Mouse (Mus musculus): ENCODE results near the gene Gpc4. TPM values are rescaled to one million over a fixed set of nuclear protein-coding genes. Genes with fewer than 3 reads are reported as not detected.

Gene Gpc4
- 28.7 and 28.9 TPM in 2 replicates for polyA plus RNA-seq (2015; fragmentation: Nextera tagmentation; extraction: Ambion mirVana)

DNA sequence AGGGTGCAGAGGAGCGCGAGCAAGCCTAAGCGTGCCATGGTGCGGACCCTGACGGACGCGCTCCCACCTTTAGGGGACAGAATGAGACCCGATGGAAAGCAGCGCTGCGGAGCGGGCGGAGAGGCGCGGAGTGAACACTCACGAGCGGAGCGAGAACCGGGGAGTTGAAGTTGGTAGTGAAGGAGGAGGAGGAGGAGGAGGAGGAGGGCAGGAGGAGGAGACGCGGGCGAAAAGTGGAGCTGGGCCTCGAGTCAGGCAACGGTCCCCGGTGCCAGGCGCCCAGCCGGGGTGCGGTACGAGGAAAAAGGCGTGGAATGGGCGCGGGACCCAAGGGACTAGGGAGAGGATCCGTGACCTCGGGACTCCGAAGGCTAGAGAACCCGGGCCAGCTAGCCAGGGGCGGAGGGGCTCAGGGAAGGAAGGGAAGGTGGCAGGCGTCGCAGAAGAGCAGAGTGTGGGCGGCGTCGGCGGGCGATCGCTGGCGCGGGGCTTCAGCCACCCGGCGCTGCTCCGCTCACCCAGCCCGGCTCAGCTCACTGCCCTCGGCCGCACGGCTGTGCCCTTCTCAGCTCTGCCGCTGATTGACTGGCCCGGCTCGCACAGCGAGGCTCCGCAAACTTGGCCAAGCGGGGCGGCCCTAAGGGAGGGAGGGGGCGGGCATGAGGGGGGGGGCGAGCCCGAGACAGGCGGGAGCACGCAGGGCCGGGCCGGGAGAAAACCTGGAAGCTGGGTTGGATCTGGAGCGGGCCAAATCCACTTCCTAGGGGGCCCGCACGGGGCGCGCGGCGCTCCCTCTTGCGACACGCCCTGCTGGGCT lies at the start of gene Gpc4:
TSS of gene Gpc4 (minus strand) at position 515 of the 817 bp plus-strand sequence.
- H3K4me2 ChIP-seq, result peak within 1 kb of the TSS; percentile 70
- 0 out of 2 replicates have a peak, but pooled peaks cover 3% of the 10 kb centered on the region for H3K27me3 ChIP-seq (replicated peaks)
- H3K36me3 ChIP-seq, result no peaks in the 10 kb centered on the region
- peak within 1 kb of the TSS; percentile 44 for H3K27ac ChIP-seq
- peak within 1 kb of the TSS; percentile 41 for H3K9ac ChIP-seq
- no peaks in the 10 kb centered on the region for H3K4me1 ChIP-seq
- H3K9me3 ChIP-seq, result no peaks in the 10 kb centered on the region
- ATAC-seq (ENCODE audit: insufficient read depth, low FRiP score, low read depth), result peak; percentile 93
- WGBS, result 23% methylated on average over 60 of the region's 76 CpGs
- peak within 1 kb of the TSS; percentile 54 for H3K4me3 ChIP-seq (replicated peaks)

- no peak for ATAC-seq (ENCODE audit: insufficient read depth, low FRiP score, low read depth)
- no peaks in the 10 kb centered on the region for H3K36me3 ChIP-seq
Observed at GRCm38 (mm10) chrX:52212846-52213245, 47.8 kb upstream of the Gpc4 start.

DNA sequence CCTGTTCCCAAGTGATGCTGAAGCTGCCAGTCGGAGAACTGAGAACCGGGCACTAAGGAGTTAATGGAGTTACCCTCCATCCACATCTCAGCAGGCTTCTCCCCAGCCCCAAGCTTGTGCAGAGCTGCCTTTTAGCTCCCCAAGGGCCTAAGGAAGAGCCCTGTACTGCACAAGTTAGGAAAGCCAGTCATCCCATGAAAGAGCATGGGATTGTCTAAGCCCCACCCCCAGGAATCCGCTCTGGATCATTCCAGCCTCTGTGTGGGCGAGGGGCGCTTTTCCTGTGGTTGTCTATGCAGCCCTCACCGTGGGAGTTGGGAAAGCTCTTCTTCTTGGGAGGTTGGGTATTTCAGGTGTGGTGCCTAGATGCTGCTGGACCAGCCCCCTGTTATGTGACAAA lies 34.8 kb upstream of the Gpc4 start:
- no peaks in the 10 kb centered on the region for H3K36me3 ChIP-seq
- no peak overlapping the region for H3K4me2 ChIP-seq
- H3K4me1 ChIP-seq, result no peaks in the 10 kb centered on the region
- no peaks in the 10 kb centered on the region for H3K27me3 ChIP-seq (replicated peaks)
- no peaks in the 10 kb centered on the region for H3K9me3 ChIP-seq
- H3K4me3 ChIP-seq (replicated peaks), result no peak overlapping the region
- no peak for ATAC-seq (ENCODE audit: insufficient read depth, low FRiP score, low read depth)
- H3K27ac ChIP-seq, result no peak overlapping the region
- 24% methylated on average over 6 of the region's 6 CpGs for WGBS
- H3K9ac ChIP-seq, result no peak overlapping the region

More at GRCm38 (mm10) chrX:52212846-52213245, 47.8 kb upstream of the Gpc4 start:
- Histone ChIP-seq H3K27ac (no peak overlapping the region), H3K27me3 (replicated peaks) (no peaks in the 10 kb centered on the region), H3K4me1 (no peaks in the 10 kb centered on the region), H3K9ac (no peak overlapping the region), H3K4me2 (no peak overlapping the region), H3K4me3 (replicated peaks) (no peak overlapping the region), H3K9me3 (no peaks in the 10 kb centered on the region)
- WGBS, result 49% methylated on average over 4 of the region's 4 CpGs

DNA sequence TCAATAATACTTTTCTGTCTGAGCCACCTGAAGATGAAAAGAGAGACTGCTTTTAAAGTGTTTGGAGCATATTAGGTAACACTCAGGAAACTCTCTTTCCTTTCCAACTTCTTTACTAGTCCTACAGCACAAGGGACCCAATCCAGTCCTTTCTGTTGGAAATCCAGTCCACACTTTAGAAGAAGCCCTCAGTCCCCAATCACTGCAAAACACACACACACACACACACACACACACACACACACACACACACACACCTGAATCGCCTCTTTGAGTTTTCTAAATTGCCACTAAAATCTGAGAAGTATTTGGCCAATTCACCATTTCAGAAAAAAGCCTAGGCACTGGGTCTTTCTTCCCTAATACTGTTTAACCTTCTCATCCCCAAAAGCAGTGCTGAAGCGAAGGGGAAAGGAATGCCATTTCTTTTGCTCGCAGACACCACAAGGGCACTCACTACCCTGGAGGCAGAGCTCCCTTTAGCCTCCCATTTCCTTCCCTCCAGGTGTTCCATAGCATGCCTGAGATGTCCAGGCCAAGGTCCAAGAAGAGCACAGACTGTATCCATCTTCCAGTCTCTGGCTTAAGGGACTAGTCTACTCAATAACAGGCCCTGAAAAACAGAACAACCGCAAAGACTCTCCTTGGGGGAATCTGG lies 28.4 kb upstream of the Gpc4 start:
- Histone ChIP-seq H3K36me3 (no peaks in the 10 kb centered on the region), H3K27ac (no peak overlapping the region), H3K27me3 (replicated peaks) (no peaks in the 10 kb centered on the region), H3K9ac (no peak overlapping the region), H3K9me3 (no peaks in the 10 kb centered on the region), H3K4me2 (no peak overlapping the region), H3K4me1 (no peaks in the 10 kb centered on the region), H3K4me3 (replicated peaks) (no peak overlapping the region)
- WGBS, result 39% methylated on average over 4 of the region's 4 CpGs
- ATAC-seq (ENCODE audit: insufficient read depth, low FRiP score, low read depth), result no peak

- WGBS, result 34% methylated on average over 4 of the region's 4 CpGs
Observed at GRCm38 (mm10) chrX:52189094-52189493, 24.0 kb upstream of the Gpc4 start.

DNA sequence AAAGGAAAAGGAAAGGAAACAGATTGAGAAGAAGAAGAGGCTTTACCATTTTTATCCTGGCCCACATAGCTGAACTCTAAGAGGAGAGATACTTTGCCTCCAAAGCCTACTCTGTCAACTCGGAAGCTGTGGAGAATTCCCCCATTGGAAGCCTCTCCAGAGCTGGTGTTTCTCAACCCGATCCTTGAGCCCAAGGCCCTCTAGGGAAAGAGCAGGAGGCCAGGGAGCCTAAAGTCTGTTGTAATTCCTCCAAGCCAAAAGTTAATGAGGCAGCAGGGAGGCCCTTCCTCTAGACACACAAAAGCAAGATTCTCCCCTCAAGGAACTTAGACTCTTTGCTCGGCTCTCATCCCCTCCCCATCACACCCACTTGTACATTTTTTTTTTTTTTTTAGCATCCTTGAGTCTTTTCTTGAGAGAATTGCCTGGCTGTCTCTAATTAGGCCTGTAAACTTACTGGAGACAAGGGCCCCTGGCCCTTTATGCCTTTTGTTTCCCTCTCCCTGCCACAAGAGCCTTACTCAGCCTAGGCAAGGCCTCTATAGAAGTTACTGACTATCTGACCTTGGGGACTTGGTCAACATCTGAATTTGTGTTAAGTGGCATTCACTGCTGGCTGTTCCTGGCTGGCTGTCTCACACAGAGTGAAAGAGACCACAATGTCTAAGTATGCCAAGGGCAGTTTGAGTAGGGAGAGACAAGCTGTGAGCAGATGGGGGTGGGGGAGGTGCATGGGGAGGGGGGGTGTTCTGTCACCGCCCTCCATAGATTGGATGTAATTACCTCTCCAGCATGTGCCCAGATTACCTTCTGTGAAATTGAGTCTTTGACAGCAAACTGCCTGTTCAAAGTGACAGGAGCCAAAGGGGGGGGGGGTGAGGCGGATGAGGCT lies 18.7 kb upstream of the Gpc4 start:
- no peaks in the 10 kb centered on the region for H3K9me3 ChIP-seq
- no peak overlapping the region for H3K4me3 ChIP-seq (replicated peaks)
- no peaks in the 10 kb centered on the region for H3K36me3 ChIP-seq
- no peak overlapping the region for H3K4me2 ChIP-seq
- 68% methylated on average over 5 of the region's 5 CpGs for WGBS
- no peak for ATAC-seq (ENCODE audit: insufficient read depth, low FRiP score, low read depth)
- H3K4me1 ChIP-seq, result no peaks in the 10 kb centered on the region
- H3K9ac ChIP-seq, result no peak overlapping the region
- H3K27ac ChIP-seq, result no peak overlapping the region
- no peaks in the 10 kb centered on the region for H3K27me3 ChIP-seq (replicated peaks)

More at GRCm38 (mm10) chrX:52189094-52189493, 24.0 kb upstream of the Gpc4 start:
- Histone ChIP-seq H3K9ac (no peak overlapping the region), H3K27ac (no peak overlapping the region), H3K4me1 (no peaks in the 10 kb centered on the region), H3K4me2 (no peak overlapping the region), H3K27me3 (replicated peaks) (no peaks in the 10 kb centered on the region), H3K36me3 (no peaks in the 10 kb centered on the region), H3K4me3 (replicated peaks) (no peak overlapping the region), H3K9me3 (no peaks in the 10 kb centered on the region)
- no peak for ATAC-seq (ENCODE audit: insufficient read depth, low FRiP score, low read depth)

DNA sequence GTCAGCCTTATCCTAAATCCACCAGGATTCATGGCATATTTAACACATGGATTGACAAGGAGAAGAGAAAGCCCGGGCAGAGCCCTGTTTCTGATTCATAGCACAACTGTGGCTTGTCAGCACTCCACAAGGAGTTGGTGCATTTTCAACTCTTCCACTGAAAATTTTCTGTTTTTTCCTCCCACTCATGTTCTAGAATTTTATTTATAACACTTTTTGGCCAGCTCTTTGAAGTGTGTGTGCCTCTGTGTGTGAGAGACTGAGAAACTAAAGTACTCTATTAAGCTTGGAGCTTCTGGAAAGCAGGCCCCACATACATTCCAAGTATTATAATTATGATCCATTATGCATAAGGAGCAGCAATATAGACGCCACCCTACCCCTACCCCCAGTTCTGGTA lies 16.3 kb upstream of the Gpc4 start:
- no peak overlapping the region for H3K27ac ChIP-seq
- WGBS, result 60% methylated on average over 2 of the region's 2 CpGs
- H3K4me2 ChIP-seq, result no peak overlapping the region
- no peaks in the 10 kb centered on the region for H3K9me3 ChIP-seq
- H3K9ac ChIP-seq, result no peak overlapping the region
- no peak for ATAC-seq (ENCODE audit: insufficient read depth, low FRiP score, low read depth)
- no peaks in the 10 kb centered on the region for H3K36me3 ChIP-seq
- H3K27me3 ChIP-seq (replicated peaks), result no peaks in the 10 kb centered on the region
- no peaks in the 10 kb centered on the region for H3K4me1 ChIP-seq
- H3K4me3 ChIP-seq (replicated peaks), result no peak overlapping the region

- Histone ChIP-seq H3K27me3 (replicated peaks) (no peaks in the 10 kb centered on the region), H3K27ac (no peak overlapping the region), H3K9me3 (no peaks in the 10 kb centered on the region), H3K4me2 (no peak overlapping the region), H3K4me1 (no peaks in the 10 kb centered on the region), H3K36me3 (no peaks in the 10 kb centered on the region), H3K9ac (no peak overlapping the region), H3K4me3 (replicated peaks) (no peak overlapping the region)
- no peak for ATAC-seq (ENCODE audit: insufficient read depth, low FRiP score, low read depth)
- WGBS, result 59% methylated on average over 4 of the region's 4 CpGs
Observed at GRCm38 (mm10) chrX:52177067-52177466, 12.0 kb upstream of the Gpc4 start.

GRCm38 (mm10) chrX:52167519-52168244 lies 2.6 kb upstream of the Gpc4 start:
- Histone ChIP-seq H3K4me2 (no peak overlapping the region), H3K27ac (no peak overlapping the region), H3K4me3 (replicated peaks) (no peak overlapping the region), H3K9me3 (no peaks in the 10 kb centered on the region), H3K9ac (no peak overlapping the region), H3K4me1 (no peaks in the 10 kb centered on the region), H3K27me3 (replicated peaks) (0 out of 2 replicates have a peak, but pooled peaks cover 3% of the 10 kb centered on the region), H3K36me3 (no peaks in the 10 kb centered on the region)
- 61% methylated on average over 6 of the region's 6 CpGs for WGBS
- no peak for ATAC-seq (ENCODE audit: insufficient read depth, low FRiP score, low read depth)

- H3K4me3 ChIP-seq (replicated peaks), result peak overlapping the region; percentile 54; the same call in 1 of the 2 replicates
- no peaks in the 10 kb centered on the region for H3K36me3 ChIP-seq
- no peak overlapping the region for H3K9ac ChIP-seq
- H3K9me3 ChIP-seq, result no peaks in the 10 kb centered on the region
- peak overlapping the region; percentile 70 for H3K4me2 ChIP-seq
- no peaks in the 10 kb centered on the region for H3K4me1 ChIP-seq
- no peak overlapping the region for H3K27ac ChIP-seq
- 40% methylated on average over 4 of the region's 7 CpGs for WGBS
- 0 out of 2 replicates have a peak, but pooled peaks cover 3% of the 10 kb centered on the region for H3K27me3 ChIP-seq (replicated peaks)
- no peak for ATAC-seq (ENCODE audit: insufficient read depth, low FRiP score, low read depth)
Observed at GRCm38 (mm10) chrX:52165555-52165938, 495 bp upstream of the Gpc4 start.

GRCm38 (mm10) chrX:52164134-52164737 lies 816 bp downstream of the Gpc4 start:
- Histone ChIP-seq H3K36me3 (no peaks in the 10 kb centered on the region), H3K9ac (peak overlapping the region; percentile 41; the same call in 1 of the 2 replicates), H3K27ac (peak overlapping the region; percentile 44), H3K4me3 (replicated peaks) (peak overlapping the region; percentile 54), H3K27me3 (replicated peaks) (0 out of 2 replicates have a peak, but pooled peaks cover 3% of the 10 kb centered on the region), H3K4me2 (peak overlapping the region; percentile 70), H3K4me1 (no peaks in the 10 kb centered on the region), H3K9me3 (no peaks in the 10 kb centered on the region)
- ATAC-seq (ENCODE audit: insufficient read depth, low FRiP score, low read depth), result 0 out of 2 replicates have a peak, but pooled peaks have one; percentile 6
- 24% methylated on average over 44 of the region's 44 CpGs for WGBS

Measured in stomach, embryonic 15.5 days (tissue).